Mouse (Mus musculus) T-helper 17 cell (primary cell): Measurements from ENCODE around the gene Tmem266.

ENCODE experiments used
- in situ Hi-C, 2 experiments: fragments of 300-600 bp; cut with MboI, MseI; formaldehyde crosslinking; loops; 1 replicate in 1 of 2; 2 replicates in 1 of 2; pipeline ENCODE4 v1.15.1; 2025; ENCODE audit warnings: high pct_unique_total_duplicates in 2 of 2

Gene Tmem266

GRCm38 (mm10) chr9:55326515-55327233 is at the start of gene Tmem266, which contains the start of gene Nrg4:
Gene Tmem266 (plus strand): TSS chr9:55326913.
Gene Nrg4 (minus strand): TSS chr9:55326844.
- in situ Hi-C loops, result no loop called here

GRCm38 (mm10) chr9:55277562-55277961 is 49.2 kb upstream of the Tmem266 start:
- in situ Hi-C loops, result no loop called here

DNA sequence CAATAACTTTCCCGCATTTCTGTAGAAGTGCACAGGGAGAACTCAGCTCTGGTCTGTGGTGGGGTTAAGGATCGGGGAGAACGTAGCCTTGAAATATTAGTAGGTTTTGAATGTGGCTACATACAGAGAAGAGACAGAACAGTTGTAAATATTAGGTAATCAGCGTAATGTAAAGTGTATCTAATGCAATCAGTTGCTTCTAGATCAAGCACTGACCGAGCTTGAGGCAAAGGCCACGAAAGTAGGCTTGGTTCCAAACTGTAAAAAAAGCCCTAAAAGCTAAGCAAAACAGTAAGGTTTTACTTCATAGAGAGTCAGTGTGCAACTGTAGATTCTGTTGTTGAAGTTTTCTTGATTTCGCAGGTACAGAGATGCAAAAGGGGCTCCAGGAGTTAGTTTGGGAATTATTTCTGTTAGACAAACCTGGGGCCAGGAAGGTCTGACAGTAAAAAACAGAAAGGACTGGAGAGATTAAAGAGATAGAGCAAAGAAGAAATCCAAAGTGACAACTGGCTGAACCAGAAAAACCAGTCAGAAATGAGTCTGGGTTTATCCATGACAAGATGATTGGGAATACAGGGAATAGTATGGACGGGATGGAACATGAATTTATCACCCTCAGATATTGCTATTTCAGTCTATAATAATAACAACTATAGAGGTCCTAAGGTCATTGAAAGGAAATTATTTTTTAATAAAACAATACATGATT is 47.4 kb upstream of the Tmem266 start:
- in situ Hi-C loops, result no loop called here

DNA sequence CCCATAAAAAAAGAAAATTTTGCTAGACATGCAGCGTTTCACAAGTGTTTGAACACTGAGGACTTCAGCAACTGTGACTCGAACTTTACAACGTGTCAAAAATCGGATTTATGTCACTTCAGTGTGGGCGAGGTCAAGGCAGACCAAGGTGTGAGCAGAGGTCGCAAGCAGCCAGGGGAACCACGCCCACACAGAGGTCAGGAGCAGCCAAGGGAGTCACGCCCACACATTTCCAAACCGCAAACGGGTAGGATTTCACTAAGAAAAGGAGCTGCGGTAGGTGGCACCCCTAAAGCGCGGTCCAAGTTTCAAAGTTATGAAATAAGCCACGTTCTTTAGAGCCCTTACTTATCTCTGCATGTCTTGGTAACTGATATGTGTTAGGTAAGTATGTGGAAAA is 43.2 kb upstream of the Tmem266 start:
- in situ Hi-C loops, result no loop called here

DNA sequence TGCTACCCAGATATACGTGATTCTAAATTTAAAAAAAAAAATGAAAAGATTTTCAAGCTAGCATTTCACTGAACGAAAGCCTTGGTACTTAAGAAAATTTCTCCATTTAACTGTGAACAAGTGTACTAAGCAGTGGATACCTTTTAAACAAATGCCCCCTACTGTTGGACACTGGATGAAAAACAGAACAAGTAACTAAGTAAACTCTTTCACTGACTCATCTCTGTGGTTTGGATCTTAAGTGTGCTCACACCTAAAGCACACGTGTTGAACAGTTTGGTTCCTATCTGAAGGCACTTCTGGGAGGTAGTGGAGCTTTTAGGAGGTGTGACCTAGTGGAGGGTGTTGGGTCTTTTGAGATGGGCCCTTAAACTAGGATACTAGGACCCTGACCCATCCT is 41.5 kb upstream of the Tmem266 start:
- in situ Hi-C loops, result no loop called here

- in situ Hi-C loops, result loop anchor here in 1 of 2 experiments (10.0 kb wide), 1 partner anchor 1935 kb away; no protein-coding TSS in a partner anchor
Observed at GRCm38 (mm10) chr9:55289475-55290198, 37.1 kb upstream of the Tmem266 start.

GRCm38 (mm10) chr9:55291966-55292365 is 34.7 kb upstream of the Tmem266 start:
- in situ Hi-C loops, result loop anchor here in 1 of 2 experiments (10.0 kb wide), 1 partner anchor 1937 kb away; no protein-coding TSS in a partner anchor

DNA sequence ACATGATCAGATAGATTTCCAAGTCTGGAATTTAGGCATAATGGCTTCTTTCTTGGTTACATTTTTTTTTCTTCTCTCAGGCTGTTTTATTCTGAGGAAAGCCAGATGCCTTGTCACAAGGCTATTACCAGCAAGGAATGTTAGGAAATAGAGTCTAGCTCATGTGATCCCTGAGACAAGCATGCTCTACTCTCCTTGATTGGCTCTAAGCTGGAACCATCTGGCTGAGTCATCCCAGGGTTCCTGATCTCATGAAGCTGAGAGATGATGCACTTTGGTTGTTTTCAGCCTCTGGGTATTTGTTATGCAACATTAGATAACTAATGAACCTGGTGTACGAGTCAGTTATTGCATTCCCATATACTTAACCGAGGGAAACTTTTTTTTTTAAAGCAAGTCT is 30.5 kb upstream of the Tmem266 start:
- in situ Hi-C loops, result loop anchor here in 1 of 2 experiments (10.0 kb wide), 1 partner anchor 1941 kb away; no protein-coding TSS in a partner anchor

DNA sequence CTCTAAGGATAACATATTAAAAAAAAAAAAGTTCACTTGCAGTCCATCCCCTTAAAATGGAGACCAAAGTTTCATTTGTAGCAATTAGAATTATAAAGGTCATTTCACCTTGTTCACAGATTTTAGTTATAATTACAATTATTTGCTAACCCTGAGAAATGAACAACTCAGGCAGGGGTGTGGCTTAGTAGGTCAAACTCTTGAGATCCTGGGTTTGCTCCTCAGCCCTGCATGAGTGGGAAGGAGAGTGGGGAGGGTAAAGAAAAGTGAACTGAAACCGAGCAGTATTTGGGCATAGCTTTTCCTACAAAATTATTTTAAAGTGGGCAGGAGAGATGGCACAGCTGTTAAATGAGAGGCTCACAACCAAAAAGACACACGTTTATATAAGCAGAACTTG is 19.6 kb upstream of the Tmem266 start:
- in situ Hi-C loops, result loop anchor here in 1 of 2 experiments (5.0 kb wide), 1 partner anchor 275 kb away; no protein-coding TSS in a partner anchor

- in situ Hi-C loops, result loop anchor here in 1 of 2 experiments (5.0 kb wide), 1 partner anchor 275 kb away; no protein-coding TSS in a partner anchor
Observed at GRCm38 (mm10) chr9:55307557-55307956, 19.2 kb upstream of the Tmem266 start.

GRCm38 (mm10) chr9:55308455-55308854 is 18.3 kb upstream of the Tmem266 start:
- in situ Hi-C loops, result loop anchor here in 1 of 2 experiments (5.0 kb wide), 1 partner anchor 276 kb away; no protein-coding TSS in a partner anchor

GRCm38 (mm10) chr9:55311560-55311959 is 15.2 kb upstream of the Tmem266 start:
- in situ Hi-C loops, result loop anchor here in 1 of 2 experiments (5.0 kb wide), 1 partner anchor 59 kb away; no protein-coding TSS in a partner anchor

DNA sequence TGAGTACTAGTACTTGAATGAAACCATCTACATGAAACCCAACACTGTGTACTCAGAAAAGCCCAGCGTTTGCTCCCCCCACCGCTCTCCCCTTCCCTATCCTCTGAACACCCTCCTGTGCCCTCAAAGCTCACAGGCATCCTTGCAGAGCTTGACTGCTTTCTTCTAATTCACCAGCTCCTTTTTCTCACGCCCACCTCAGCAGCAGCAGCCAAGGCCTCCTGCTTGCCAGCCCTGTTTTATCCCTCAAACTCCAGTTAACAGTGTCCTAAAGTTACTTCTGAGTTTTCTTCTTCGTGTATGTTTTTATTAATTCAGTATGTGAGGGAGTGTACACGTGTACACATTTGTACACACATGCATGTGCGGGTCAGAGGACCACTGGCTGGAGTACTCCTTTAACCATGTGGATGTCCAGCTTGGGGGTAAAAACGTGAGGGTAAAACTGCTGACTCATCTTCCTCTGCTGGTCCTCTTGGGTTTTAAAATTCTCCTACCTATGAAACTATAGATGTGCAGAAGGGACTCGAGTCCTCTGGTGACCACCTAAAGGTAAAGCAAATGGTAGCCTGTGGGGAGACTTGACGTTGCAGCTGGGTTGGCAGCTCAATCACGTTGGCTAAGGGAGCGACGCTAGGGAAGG is 13.0 kb upstream of the Tmem266 start:
- in situ Hi-C loops, result loop anchor here in 1 of 2 experiments (5.0 kb wide), 1 partner anchor 61 kb away; no protein-coding TSS in a partner anchor

GRCm38 (mm10) chr9:55322641-55323040 is 4.1 kb upstream of the Tmem266 start:
- in situ Hi-C loops, result no loop called here

DNA sequence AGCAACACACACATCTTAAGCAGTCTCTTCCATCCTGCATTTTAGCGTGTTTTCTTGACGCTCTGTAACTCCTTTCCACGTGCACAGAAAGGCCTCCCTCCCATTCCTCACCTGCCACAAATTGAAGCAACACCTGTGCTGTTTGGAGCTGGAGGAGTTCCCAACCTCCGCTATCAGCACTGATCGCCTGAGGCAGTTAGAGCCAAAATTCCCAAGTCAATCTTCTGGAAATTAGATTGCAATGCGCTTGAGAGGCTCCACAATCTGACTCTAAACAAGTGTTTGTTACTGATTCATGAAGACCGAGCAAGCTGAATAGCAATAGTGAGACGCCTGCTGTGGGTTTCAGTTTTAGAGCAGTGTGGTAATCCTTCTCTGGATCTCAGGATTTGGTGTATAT is 2.6 kb upstream of the Tmem266 start:
- in situ Hi-C loops, result no loop called here

DNA sequence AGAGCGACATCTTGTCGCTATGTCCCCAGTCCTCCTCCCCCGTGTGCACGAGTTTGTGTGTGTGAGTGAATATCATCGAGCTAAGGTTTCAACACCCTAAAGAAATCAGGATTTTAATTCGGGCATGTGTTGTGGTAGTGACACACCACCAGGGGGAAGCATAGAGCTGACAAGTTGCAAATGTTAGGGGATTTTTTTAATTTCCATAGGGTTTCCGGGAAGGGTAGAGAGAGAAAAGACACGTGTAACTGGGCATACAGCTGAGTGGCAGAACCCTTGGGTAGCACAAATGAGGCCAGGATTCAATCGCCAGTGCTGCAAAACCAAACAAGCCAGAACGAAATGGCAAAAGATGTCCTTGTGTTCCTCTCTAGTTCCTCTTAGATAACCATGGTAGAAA is 2.2 kb upstream of the Tmem266 start:
- in situ Hi-C loops, result no loop called here

GRCm38 (mm10) chr9:55325061-55325460 is 1.7 kb upstream of the Tmem266 start:
- in situ Hi-C loops, result no loop called here

GRCm38 (mm10) chr9:55325564-55326514 is 874 bp upstream of the Tmem266 start:
- in situ Hi-C loops, result no loop called here

GRCm38 (mm10) chr9:55327234-55327615 is 512 bp downstream of the Tmem266 start:
- in situ Hi-C loops, result no loop called here
